In the genomic region with DNA sequence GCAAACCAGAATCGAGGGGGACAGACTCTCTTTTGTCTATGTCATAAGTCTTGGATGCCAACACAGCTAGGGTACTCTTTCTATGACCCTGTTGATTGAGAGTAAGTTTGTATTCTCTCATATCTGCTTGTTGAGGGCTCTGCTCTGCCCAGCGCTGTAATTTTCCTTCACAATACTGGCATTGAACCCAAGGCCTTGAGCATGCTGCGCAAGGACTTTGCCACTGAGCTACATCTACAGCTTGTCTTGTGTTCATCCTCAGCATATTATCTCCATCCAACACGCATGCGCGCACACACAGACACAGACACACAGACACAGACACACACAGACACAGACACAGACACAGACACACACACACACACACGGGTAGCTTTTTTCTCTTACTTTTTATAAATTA, we compare ENCODE assay signal across 26 mouse cellular contexts. TPM values are rescaled to one million over a fixed set of nuclear protein-coding genes. Genes with fewer than 3 reads are reported as not detected.
DNase-seq lines count a peak whose midpoint lies in the region; ATAC-seq and TF ChIP-seq lines count a peak whose summit lies in the region.
"Had no signal": no experiment of that assay in that cellular context is flagged by ENCODE, and none has a peak within 500 bp of the region (broad histone marks: within the 10 kb centered on the region; RNA-seq: fewer than 3 reads in every experiment).

No protein-coding gene starts in this region.

- ATAC-seq in megakaryocyte, adult 5-6 weeks (ENCODE audit: poor library complexity, severe bottlenecking), result no peak
- no peak for ATAC-seq in intestine, postnatal 0 days
- ATAC-seq in lung, postnatal 0 days, result no peak
- no peak for ATAC-seq in monocyte, adult 5-6 weeks (replicated peaks; ENCODE audit: insufficient number of reproducible peaks, low FRiP score, low TSS enrichment, poor library complexity, severe bottlenecking)
- ATAC-seq: forebrain, embryonic 14.5 days; forebrain, postnatal 0 days; Patski had no signal

- H3K4me3 ChIP-seq in megakaryocyte, embryonic 14.5 days (replicated peaks), result peak overlapping the region; percentile 31
- H3K4me3 ChIP-seq in intestine, postnatal 0 days (ENCODE audit: low read depth, low read length), result no peak overlapping the region
- no peak overlapping the region for H3K4me3 ChIP-seq in lung, postnatal 0 days (ENCODE audit: low read depth, low read length)
- H3K4me3 ChIP-seq: embryonic facial prominence, embryonic 12.5 days; embryonic facial prominence, embryonic 15.5 days; gastrocnemius, adult 2 months; hindbrain, embryonic 12.5 days; hindbrain, embryonic 15.5 days had no signal

- TF ChIP-seq CTCF in intestine, postnatal 0 days (IDR thresholded peaks at IDR 0.05; ENCODE audit: low read depth), result no peak
- TF ChIP-seq CTCF in lung, postnatal 0 days (IDR thresholded peaks at IDR 0.05), result no peak

- H3K9me3 ChIP-seq in megakaryocyte, embryonic 14.5 days, result peaks cover 5% of the 10 kb centered on the region
- H3K9me3 ChIP-seq in intestine, postnatal 0 days (ENCODE audit: control insufficient read depth), result no peaks in the 10 kb centered on the region
- H3K9me3 ChIP-seq in lung, postnatal 0 days (ENCODE audit: low read length), result no peaks in the 10 kb centered on the region
- H3K9me3 ChIP-seq: embryonic facial prominence, embryonic 12.5 days; embryonic facial prominence, embryonic 15.5 days; G1E; hindbrain, embryonic 12.5 days; hindbrain, embryonic 15.5 days had no signal

- 81% methylated on average over 7 of the region's 7 CpGs for whole genome bisulfite sequencing in intestine, postnatal 0 days
- WGBS in lung, postnatal 0 days, result 92% methylated on average over 7 of the region's 7 CpGs

- H3K27me3 ChIP-seq in megakaryocyte, embryonic 14.5 days (replicated peaks), result no peaks in the 10 kb centered on the region
- H3K27me3 ChIP-seq in intestine, postnatal 0 days (replicated peaks; ENCODE audit: control insufficient read depth, insufficient read depth, low read length), result no peaks in the 10 kb centered on the region
- H3K27me3 ChIP-seq in lung, postnatal 0 days (replicated peaks; ENCODE audit: insufficient read depth, low read length), result no peaks in the 10 kb centered on the region
- H3K27me3 ChIP-seq: CH12.LX; embryonic facial prominence, embryonic 12.5 days; embryonic facial prominence, embryonic 15.5 days; hindbrain, embryonic 12.5 days; hindbrain, embryonic 15.5 days; Patski had no signal

- H3K9ac ChIP-seq in intestine, postnatal 0 days (ENCODE audit: low read depth, low read length), result 0 out of 2 replicates have a peak overlapping the region, but pooled peaks have one; percentile 17
- H3K9ac ChIP-seq in lung, postnatal 0 days (replicated peaks; ENCODE audit: low read depth), result no peak overlapping the region
- H3K9ac ChIP-seq: embryonic facial prominence, embryonic 12.5 days; embryonic facial prominence, embryonic 15.5 days; forebrain, postnatal 0 days; hindbrain, embryonic 12.5 days; hindbrain, embryonic 15.5 days had no signal

- DNase-seq in adrenal gland, adult 8-10 months, result peak; percentile 76
- no peak for DNase-seq in adrenal gland, postnatal 4 days (ENCODE audit: low spot score in 2 of 2)
- peak; percentile 73 for DNase-seq in adrenal gland, postnatal 14 days
- no peak for DNase-seq in lung, postnatal 0 days (ENCODE audit: low spot score)
- DNase-seq: B cell, adult 2 months; cerebellum, adult 11-12 months; cerebellum, adult 9-11 months; cerebellum, postnatal 25 days; forebrain, postnatal 0 days; gastrocnemius, adult 2 months; gastrocnemius, postnatal 14 days; heart, adult 11 months; kidney, adult 11 months had no signal

- H3K4me2 ChIP-seq in intestine, postnatal 0 days (replicated peaks; ENCODE audit: low read depth), result no peak overlapping the region
- H3K4me2 ChIP-seq in lung, postnatal 0 days (replicated peaks; ENCODE audit: low read depth, low read length), result no peak overlapping the region
- H3K4me2 ChIP-seq: embryonic facial prominence, embryonic 12.5 days; embryonic facial prominence, embryonic 15.5 days; heart, embryonic 11.5 days; hindbrain, embryonic 12.5 days; hindbrain, embryonic 15.5 days had no signal

- H3K27ac ChIP-seq in intestine, postnatal 0 days (ENCODE audit: low read depth, low read length), result no peak overlapping the region; the same call in 1 of the 2 replicates
- H3K27ac ChIP-seq in lung, postnatal 0 days (ENCODE audit: low read length), result no peak overlapping the region
- H3K27ac ChIP-seq: embryonic facial prominence, embryonic 12.5 days; embryonic facial prominence, embryonic 15.5 days; gastrocnemius, adult 2 months; hindbrain, embryonic 12.5 days; hindbrain, embryonic 15.5 days had no signal

- H3K36me3 ChIP-seq in megakaryocyte, embryonic 14.5 days (replicated peaks; ENCODE audit: low read length), result peaks cover 95% of the 10 kb centered on the region
- H3K36me3 ChIP-seq in intestine, postnatal 0 days (ENCODE audit: control insufficient read depth, insufficient read depth), result peaks cover 88% of the 10 kb centered on the region
- peaks cover 14% of the 10 kb centered on the region; the same call in 1 of the 2 replicates for H3K36me3 ChIP-seq in lung, postnatal 0 days (ENCODE audit: insufficient read depth, low read length)

- peaks cover 100% of the 10 kb centered on the region for H3K4me1 ChIP-seq in megakaryocyte, embryonic 14.5 days
- no peaks in the 10 kb centered on the region for H3K4me1 ChIP-seq in intestine, postnatal 0 days (replicated peaks; ENCODE audit: control insufficient read depth, insufficient read depth, low read length)
- no peaks in the 10 kb centered on the region for H3K4me1 ChIP-seq in lung, postnatal 0 days (ENCODE audit: insufficient read depth, low read depth, low read length)
- H3K4me1 ChIP-seq: embryonic facial prominence, embryonic 12.5 days; embryonic facial prominence, embryonic 15.5 days; hindbrain, embryonic 12.5 days; hindbrain, embryonic 15.5 days had no signal

- no peak for TF ChIP-seq EP300 in lung, postnatal 0 days (IDR thresholded peaks at IDR 0.05)

RNA-seq across cellular contexts. Expression of a gene that starts 21.2 kb away (rescaled TPM):
- 1,000 to 10,000 TPM; 1,620 to 2,476 (median 1,986) TPM for total RNA-seq in adrenal gland, adult 8-10 months (2022)
- 100 to 1,000 TPM; 385 to 397 TPM for total RNA-seq in adrenal gland, postnatal 4 days (2021)
- 111 and 271 TPM in 2 replicates for polyA plus RNA-seq in megakaryocyte, embryonic 14.5 days (2012; ENCODE audit: insufficient read depth, low replicate concordance)
- 3.0 and 7.6 TPM in 2 replicates for total RNA-seq in megakaryocyte, adult 5-6 weeks (2015)
- total RNA-seq in megakaryocyte, adult 5-6 weeks (2017), result 3.1 and 4.3 TPM in 2 replicates
- total RNA-seq in adrenal gland, postnatal 14 days (2021), result 806 and 858 TPM in 2 replicates
- polyA plus RNA-seq in intestine, postnatal 0 days (2015; fragmentation: Nextera tagmentation; extraction: Ambion mirVana), result 46.8 and 54.2 TPM in 2 replicates
- polyA plus RNA-seq in lung, postnatal 0 days (2015; fragmentation: Nextera tagmentation; extraction: Ambion mirVana), result 35.0 and 36.8 TPM in 2 replicates
- total RNA-seq in monocyte, adult 5-6 weeks (2017), result 0.57 to 3.9 TPM (median 1.2 TPM) in 3 replicates

RNA-seq across cellular contexts. Expression of a gene that starts 39.0 kb away (rescaled TPM):
- total RNA-seq in adrenal gland, adult 8-10 months (2022), result 10 to 100 TPM in 3 of 4 experiments, 1 to 10 TPM in 1; 9.9 to 55.1 (median 22.0) TPM
- 10 to 100 TPM; 12.2 to 19.3 TPM for total RNA-seq in adrenal gland, postnatal 4 days (2021)
- 3.6 and 19.1 TPM in 2 replicates for polyA plus RNA-seq in megakaryocyte, embryonic 14.5 days (2012; ENCODE audit: insufficient read depth, low replicate concordance)
- 0.76 and 0.91 TPM in 2 replicates for total RNA-seq in megakaryocyte, adult 5-6 weeks (2015)
- total RNA-seq in megakaryocyte, adult 5-6 weeks (2017), result 1.8 and 1.9 TPM in 2 replicates
- total RNA-seq in adrenal gland, postnatal 14 days (2021), result 11.3 and 14.0 TPM in 2 replicates
- polyA plus RNA-seq in intestine, postnatal 0 days (2015; fragmentation: Nextera tagmentation; extraction: Ambion mirVana), result 4.7 and 4.8 TPM in 2 replicates
- polyA plus RNA-seq in lung, postnatal 0 days (2015; fragmentation: Nextera tagmentation; extraction: Ambion mirVana), result 79.6 and 96.1 TPM in 2 replicates
- 1.1 TPM in 1 of 3 replicates, not detected in the others for total RNA-seq in monocyte, adult 5-6 weeks (2017)

Comparison
In these comparisons a context has a peak if more than half of its experiments do, and no peak if none do; other contexts are left out.
1. DNase-seq: peak in adrenal gland, adult 8-10 months (single experiment) and adrenal gland, postnatal 14 days (single experiment); none in adrenal gland, postnatal 4 days (0 of 2) and lung, postnatal 0 days (single experiment).
2. RNA of a gene that starts 21.2 kb away (total RNA-seq): 1,620 to 2,476 TPM in adrenal gland, adult 8-10 months, 806 to 858 TPM in adrenal gland, postnatal 14 days and 385 to 397 TPM in adrenal gland, postnatal 4 days; 3.0 to 7.6 TPM in megakaryocyte, adult 5-6 weeks and 0.57 to 3.9 TPM in monocyte, adult 5-6 weeks; every median in the first group is over 10 times any median in the second.